Mouse (Mus musculus) lung, postnatal 10 days (tissue): Measurements from ENCODE around the gene Ktn1.

Source experiments
- DNase-seq: peaks from one replicate; pipeline ENCODE4 v3.0.0; 2021

Gene Ktn1

GRCm38 (mm10) chr14:47756411-47757065, 108.3 kb downstream of the Ktn1 start:
- peak; percentile 40 for DNase-seq

- no peak for DNase-seq
Measured at GRCm38 (mm10) chr14:47765192-47765591, 116.9 kb downstream of the Ktn1 start.

- DNase-seq, result no peak
Measured at GRCm38 (mm10) chr14:47765796-47766195, 117.5 kb downstream of the Ktn1 start.

GRCm38 (mm10) chr14:47766373-47766772, 118.1 kb downstream of the Ktn1 start:
- no peak for DNase-seq

GRCm38 (mm10) chr14:47771496-47771895, 123.2 kb downstream of the Ktn1 start:
- DNase-seq, result no peak

- DNase-seq, result no peak
Measured at GRCm38 (mm10) chr14:47775543-47775942, 127.3 kb downstream of the Ktn1 start.

GRCm38 (mm10) chr14:47776260-47777035, 128.2 kb downstream of the Ktn1 start:
- DNase-seq, result no peak

GRCm38 (mm10) chr14:47786112-47786511, 137.9 kb downstream of the Ktn1 start:
- DNase-seq, result no peak
